Mouse (Mus musculus): ENCODE measurements at regions not wholly inside any gene's neighbourhood (a gene's known extent, or its start where the extent isn't known, plus 50 kb on each side); places are given as distances from the start of the nearest gene placed in this dataset.

GRCm38 (mm10) chr5:26206766-26207122 is 50.7 kb upstream of the Gm7361 start:
- peak; percentile 62 for DNase-seq (ENCODE audit: inconsistent ontology term)

- DNase-seq (ENCODE audit: inconsistent ontology term) = no peak
These were observed 51.3 kb upstream of the Gm7361 start for GRCm38 (mm10) chr5:26206066-26206765.

- DNase-seq (ENCODE audit: inconsistent ontology term) = no peak
These were observed 55.0 kb upstream of the Gm7361 start for GRCm38 (mm10) chr5:26202471-26202870.

- peak; percentile 36 for DNase-seq (ENCODE audit: inconsistent ontology term)
These were observed 68.1 kb upstream of the Gm7361 start for GRCm38 (mm10) chr5:26189377-26189776.

GRCm38 (mm10) chr5:26187212-26187611 is 66.0 kb upstream of the Gm10220 start:
- DNase-seq (ENCODE audit: inconsistent ontology term) = no peak

- DNase-seq (ENCODE audit: inconsistent ontology term) = no peak
These were observed 64.2 kb upstream of the Gm10220 start for GRCm38 (mm10) chr5:26185417-26185816.

- peak; percentile 37 for DNase-seq (ENCODE audit: inconsistent ontology term)
These were observed 54.8 kb upstream of the Gm10220 start for GRCm38 (mm10) chr5:26176064-26176463.

- no peak for DNase-seq (ENCODE audit: inconsistent ontology term)
These were observed 50.6 kb upstream of the Gm10220 start for GRCm38 (mm10) chr5:26171662-26172384.

- DNase-seq (ENCODE audit: inconsistent ontology term) = no peak
These were observed 49.7 kb upstream of the Gm10220 start for GRCm38 (mm10) chr5:26170717-26171500.
